Mouse (Mus musculus) ovary, postnatal 14 days (tissue): ENCODE data around the gene Pdzd9.
"Not testable (repeated sequence)": the region's sequence is repeated elsewhere in the genome, so short reads cannot be mapped to it uniquely, and the experiment has no call there.

Experiments
- DNase-seq: peaks from one replicate; pipeline ENCODE4 v3.0.0; 2022; ENCODE audit warnings: low spot score

Gene Pdzd9

GRCm38 (mm10) chr7:120670153-120670875, at the start of gene Pdzd9:
Gene Pdzd9 (minus strand): TSS chr7:120670343.
- DNase-seq = peak; percentile 77

GRCm38 (mm10) chr7:120717261-120717660, 47.1 kb upstream of the Pdzd9 start:
- no peak for DNase-seq

- DNase-seq = not testable (repeated sequence)
Measured at GRCm38 (mm10) chr7:120713951-120714350, 43.8 kb upstream of the Pdzd9 start.

GRCm38 (mm10) chr7:120713225-120713624, 43.1 kb upstream of the Pdzd9 start:
- no peak for DNase-seq

GRCm38 (mm10) chr7:120712071-120712470, 41.9 kb upstream of the Pdzd9 start:
- no peak for DNase-seq

GRCm38 (mm10) chr7:120703888-120704287, 33.7 kb upstream of the Pdzd9 start:
- no peak for DNase-seq

GRCm38 (mm10) chr7:120699586-120699985, 29.4 kb upstream of the Pdzd9 start:
- no peak for DNase-seq

- DNase-seq = no peak
Measured at GRCm38 (mm10) chr7:120696331-120696730, 26.2 kb upstream of the Pdzd9 start.

GRCm38 (mm10) chr7:120695641-120696040, 25.5 kb upstream of the Pdzd9 start:
- DNase-seq = no peak

GRCm38 (mm10) chr7:120695196-120695595, 25.1 kb upstream of the Pdzd9 start:
- DNase-seq = no peak

- DNase-seq = no peak
Measured at GRCm38 (mm10) chr7:120693831-120694375, 23.8 kb upstream of the Pdzd9 start.

GRCm38 (mm10) chr7:120690634-120691033, 20.5 kb upstream of the Pdzd9 start:
- no peak for DNase-seq

GRCm38 (mm10) chr7:120685227-120685626, 15.1 kb upstream of the Pdzd9 start:
- DNase-seq = no peak

GRCm38 (mm10) chr7:120684731-120685161, 14.6 kb upstream of the Pdzd9 start:
- DNase-seq = no peak

- DNase-seq = no peak
Measured at GRCm38 (mm10) chr7:120682002-120682401, 11.9 kb upstream of the Pdzd9 start.

- DNase-seq = no peak
Measured at GRCm38 (mm10) chr7:120679023-120679422, 8.9 kb upstream of the Pdzd9 start.

GRCm38 (mm10) chr7:120677764-120678531, 7.8 kb upstream of the Pdzd9 start:
- no peak for DNase-seq

GRCm38 (mm10) chr7:120677001-120677643, 7.0 kb upstream of the Pdzd9 start, which contains the start of gene Mosmo:
Gene Mosmo (plus strand): TSS chr7:120677618.
- peak; percentile 61 for DNase-seq

- no peak for DNase-seq
Measured at GRCm38 (mm10) chr7:120671271-120671670, 1.1 kb upstream of the Pdzd9 start.

GRCm38 (mm10) chr7:120662079-120662478, 8.1 kb downstream of the Pdzd9 start:
- no peak for DNase-seq

- DNase-seq = no peak
Measured at GRCm38 (mm10) chr7:120647849-120648248, 22.3 kb downstream of the Pdzd9 start.

- no peak for DNase-seq
Measured at GRCm38 (mm10) chr7:120643217-120643616, 26.9 kb downstream of the Pdzd9 start.
